Mouse (Mus musculus) heart, embryonic 11.5 days (tissue): Measurements from ENCODE around the gene Ldlrad3. TPM values are rescaled to one million over a fixed set of nuclear protein-coding genes. Genes with fewer than 3 reads are reported as not detected.
A peak's percentile ranks its signal among the peaks of the same experiment; 100 is the strongest.

Experiments used
- ATAC-seq: fragments of 200-750 bp; cut with Nextera tagmentation; replicated peaks from 2 replicates; pipeline ENCODE4 v1.8.0; 2017; ENCODE audit warnings: moderate library complexity; ENCODE audit not compliant: insufficient number of reproducible peaks, low FRiP score, low TSS enrichment
- H3K27ac ChIP-seq: fragments of 300-500 bp; sonication (generic); 2 replicates; pipeline ENCODE4 v1.5.1; 2014; ENCODE audit warnings: mild to moderate bottlenecking, low read depth, low read length
- H3K27me3 ChIP-seq: fragments of 300-500 bp; sonication (generic); 2 replicates; pipeline ENCODE4 v1.6.1; 2014; ENCODE audit warnings: mild to moderate bottlenecking, low read length, mixed read lengths; ENCODE audit not compliant: control insufficient read depth, insufficient read depth
- H3K36me3 ChIP-seq: fragments of 300-500 bp; sonication (generic); 2 replicates; pipeline ENCODE4 v1.6.1; 2014; ENCODE audit warnings: mild to moderate bottlenecking, low read length, moderate library complexity, mixed read lengths; ENCODE audit not compliant: control insufficient read depth, insufficient read depth
- H3K4me1 ChIP-seq: fragments of 300-500 bp; sonication (generic); 2 replicates; pipeline ENCODE4 v1.6.1; 2014; ENCODE audit warnings: low read length; ENCODE audit not compliant: control insufficient read depth, insufficient read depth
- H3K4me2 ChIP-seq: fragments of 300-500 bp; sonication (generic); 2 replicates; pipeline ENCODE4 v1.6.1; 2014; ENCODE audit warnings: mild to moderate bottlenecking, moderate library complexity
- H3K4me3 ChIP-seq: fragments of 300-500 bp; sonication (generic); 2 replicates; pipeline ENCODE4 v1.5.1; 2014; ENCODE audit warnings: low read depth, low read length
- H3K9ac ChIP-seq: fragments of 300-500 bp; sonication (generic); 2 replicates; pipeline ENCODE4 v1.6.1; 2014; ENCODE audit warnings: mild to moderate bottlenecking, low read depth, low read length, moderate library complexity
- H3K9me3 ChIP-seq: fragments of 300-500 bp; sonication (generic); replicated peaks from 2 replicates; pipeline ENCODE4 v1.6.1; 2016; ENCODE audit warnings: low read length; ENCODE audit not compliant: control insufficient read depth
- WGBS: fragments of 180-500 bp; shearing (Covaris S2); extraction: QIAGEN DNeasy Blood & Tissue Kit; methylation state at CpG from one replicate; pipeline ENCODE4 v1.1.7; 2014; ENCODE audit not compliant: insufficient replicate concordance; 5-methylcytosine and 5-hydroxymethylcytosine counted together
- polyA plus RNA-seq: library from polyadenylated mRNA; unstranded; fragments of >200 nt; fragmentation: Nextera tagmentation; extraction: Ambion mirVana; gene quantifications from 2 replicates; pipeline ENCODE4 v1.2.1, GENCODE M21; 2014

Gene Ldlrad3
- 19.0 and 19.2 TPM in 2 replicates for polyA plus RNA-seq

GRCm38 (mm10) chr2:102185951-102186561 lies at the start of gene Ldlrad3:
Gene Ldlrad3, minus strand, starts transcription at chr2:102186385.
- H3K9me3 ChIP-seq = no peaks in the 10 kb centered on the region
- 0 out of 2 replicates have a peak, but pooled peaks cover 6% of the 10 kb centered on the region for H3K4me1 ChIP-seq
- H3K9ac ChIP-seq = peak within 1 kb of the TSS; percentile 81
- no peaks in the 10 kb centered on the region for H3K27me3 ChIP-seq
- peak; percentile 94 for ATAC-seq
- peak within 1 kb of the TSS; percentile 94 for H3K4me2 ChIP-seq
- peak within 1 kb of the TSS; percentile 69 for H3K27ac ChIP-seq
- H3K36me3 ChIP-seq = no peaks in the 10 kb centered on the region
- peak within 1 kb of the TSS; percentile 77 for H3K4me3 ChIP-seq
- under 1% methylated on average over 72 of the region's 77 CpGs for WGBS

- Histone ChIP-seq H3K36me3 (no peaks in the 10 kb centered on the region), H3K27ac (no peak overlapping the region), H3K9ac (no peak overlapping the region), H3K4me1 (0 out of 2 replicates have a peak, but pooled peaks cover 3% of the 10 kb centered on the region), H3K4me3 (no peak overlapping the region), H3K4me2 (no peak overlapping the region), H3K27me3 (no peaks in the 10 kb centered on the region), H3K9me3 (no peaks in the 10 kb centered on the region)
- WGBS = 49% methylated on average over 5 of the region's 5 CpGs
- ATAC-seq = no peak
Observed at GRCm38 (mm10) chr2:102231470-102231869, 45.3 kb upstream of the Ldlrad3 start.

GRCm38 (mm10) chr2:102229126-102229525 lies 42.9 kb upstream of the Ldlrad3 start:
- Histone ChIP-seq H3K9me3 (no peaks in the 10 kb centered on the region), H3K27me3 (no peaks in the 10 kb centered on the region), H3K27ac (no peak overlapping the region), H3K4me2 (no peak overlapping the region), H3K4me3 (no peak overlapping the region), H3K36me3 (no peaks in the 10 kb centered on the region), H3K9ac (no peak overlapping the region), H3K4me1 (0 out of 2 replicates have a peak, but pooled peaks cover 3% of the 10 kb centered on the region)
- WGBS = 78% methylated on average over 2 of the region's 2 CpGs
- ATAC-seq = no peak

- no peak overlapping the region for H3K4me2 ChIP-seq
- WGBS = 66% methylated on average over 5 of the region's 5 CpGs
- H3K36me3 ChIP-seq = no peaks in the 10 kb centered on the region
- H3K4me1 ChIP-seq = 0 out of 2 replicates have a peak, but pooled peaks cover 3% of the 10 kb centered on the region
- no peaks in the 10 kb centered on the region for H3K9me3 ChIP-seq
- H3K9ac ChIP-seq = no peak overlapping the region
- ATAC-seq = no peak
- H3K4me3 ChIP-seq = no peak overlapping the region
- no peak overlapping the region for H3K27ac ChIP-seq
- H3K27me3 ChIP-seq = no peaks in the 10 kb centered on the region
Observed at GRCm38 (mm10) chr2:102228331-102228730, 42.1 kb upstream of the Ldlrad3 start.

GRCm38 (mm10) chr2:102227839-102228238 lies 41.7 kb upstream of the Ldlrad3 start:
- no peak for ATAC-seq
- 0 out of 2 replicates have a peak, but pooled peaks cover 3% of the 10 kb centered on the region for H3K4me1 ChIP-seq
- H3K27me3 ChIP-seq = no peaks in the 10 kb centered on the region
- H3K36me3 ChIP-seq = no peaks in the 10 kb centered on the region
- WGBS = 78% methylated on average over 8 of the region's 8 CpGs
- H3K4me2 ChIP-seq = no peak overlapping the region
- no peak overlapping the region for H3K9ac ChIP-seq
- no peak overlapping the region for H3K27ac ChIP-seq
- no peak overlapping the region for H3K4me3 ChIP-seq
- no peaks in the 10 kb centered on the region for H3K9me3 ChIP-seq

- H3K4me2 ChIP-seq = no peak overlapping the region
- ATAC-seq = no peak
- H3K9me3 ChIP-seq = no peaks in the 10 kb centered on the region
- H3K4me3 ChIP-seq = no peak overlapping the region
- H3K27me3 ChIP-seq = no peaks in the 10 kb centered on the region
- H3K27ac ChIP-seq = no peak overlapping the region
- H3K36me3 ChIP-seq = no peaks in the 10 kb centered on the region
- no peak overlapping the region for H3K9ac ChIP-seq
- WGBS = 67% methylated on average over 15 of the region's 15 CpGs
- 0 out of 2 replicates have a peak, but pooled peaks cover under 1% of the 10 kb centered on the region for H3K4me1 ChIP-seq
Observed at GRCm38 (mm10) chr2:102226274-102226673, 40.1 kb upstream of the Ldlrad3 start.

GRCm38 (mm10) chr2:102223355-102224128 lies 37.4 kb upstream of the Ldlrad3 start:
- no peak for ATAC-seq
- no peak overlapping the region for H3K4me2 ChIP-seq
- H3K9me3 ChIP-seq = no peaks in the 10 kb centered on the region
- H3K27ac ChIP-seq = no peak overlapping the region
- no peak overlapping the region for H3K4me3 ChIP-seq
- no peaks in the 10 kb centered on the region for H3K4me1 ChIP-seq
- WGBS = 17% methylated on average over 11 of the region's 11 CpGs
- H3K9ac ChIP-seq = no peak overlapping the region
- no peaks in the 10 kb centered on the region for H3K36me3 ChIP-seq
- no peaks in the 10 kb centered on the region for H3K27me3 ChIP-seq

- Histone ChIP-seq H3K27me3 (no peaks in the 10 kb centered on the region), H3K9ac (no peak overlapping the region), H3K4me1 (no peaks in the 10 kb centered on the region), H3K4me3 (no peak overlapping the region), H3K27ac (no peak overlapping the region), H3K36me3 (no peaks in the 10 kb centered on the region), H3K9me3 (no peaks in the 10 kb centered on the region), H3K4me2 (no peak overlapping the region)
- WGBS = 77% methylated on average over 3 of the region's 3 CpGs
- no peak for ATAC-seq
Observed at GRCm38 (mm10) chr2:102222749-102223148, 36.6 kb upstream of the Ldlrad3 start.
